Mouse (Mus musculus) testis, postnatal 14 days (tissue): ENCODE data around the gene Zdhhc17.
A peak's percentile ranks its signal among the peaks of the same experiment; 100 is the strongest.

Source experiments
- DNase-seq: peaks from one replicate; pipeline ENCODE4 v3.0.0; 2021; ENCODE audit warnings: low spot score

Zdhhc17 gene

GRCm38 (mm10) chr10:111005611-111006488 lies 4.1 kb downstream of the Zdhhc17 start:
- no peak for DNase-seq

DNA sequence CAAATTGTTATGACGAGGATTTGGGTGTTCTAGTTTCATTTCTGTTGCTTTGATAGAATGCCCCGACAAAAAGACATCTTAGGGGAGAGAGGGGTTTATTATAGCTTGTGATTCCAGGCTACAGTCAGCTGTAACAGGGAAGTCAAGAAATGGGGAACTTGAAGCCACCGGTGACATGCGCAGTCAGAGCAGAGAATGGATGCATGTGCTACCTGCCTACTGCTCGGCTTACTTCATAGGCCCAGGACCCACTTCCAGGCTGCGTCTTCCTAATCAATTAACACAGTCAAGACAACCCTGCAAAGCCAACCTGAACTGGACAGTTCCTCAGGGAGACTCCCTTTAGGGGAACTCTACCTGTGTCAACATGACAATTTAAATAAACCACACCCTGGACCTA lies 5.7 kb downstream of the Zdhhc17 start:
- DNase-seq, result no peak

- no peak for DNase-seq
These were observed 10.7 kb downstream of the Zdhhc17 start for GRCm38 (mm10) chr10:110999201-110999600.

- no peak for DNase-seq
These were observed 12.8 kb downstream of the Zdhhc17 start for GRCm38 (mm10) chr10:110997180-110997579.

GRCm38 (mm10) chr10:110994761-110995160 lies 15.2 kb downstream of the Zdhhc17 start:
- DNase-seq, result no peak

- no peak for DNase-seq
These were observed 16.7 kb downstream of the Zdhhc17 start for GRCm38 (mm10) chr10:110993249-110993648.

- DNase-seq, result no peak
These were observed 17.9 kb downstream of the Zdhhc17 start for GRCm38 (mm10) chr10:110992047-110992431.

- no peak for DNase-seq
These were observed 18.5 kb downstream of the Zdhhc17 start for GRCm38 (mm10) chr10:110991307-110992046.

- DNase-seq, result no peak
These were observed 20.2 kb downstream of the Zdhhc17 start for GRCm38 (mm10) chr10:110989729-110990128.

DNA sequence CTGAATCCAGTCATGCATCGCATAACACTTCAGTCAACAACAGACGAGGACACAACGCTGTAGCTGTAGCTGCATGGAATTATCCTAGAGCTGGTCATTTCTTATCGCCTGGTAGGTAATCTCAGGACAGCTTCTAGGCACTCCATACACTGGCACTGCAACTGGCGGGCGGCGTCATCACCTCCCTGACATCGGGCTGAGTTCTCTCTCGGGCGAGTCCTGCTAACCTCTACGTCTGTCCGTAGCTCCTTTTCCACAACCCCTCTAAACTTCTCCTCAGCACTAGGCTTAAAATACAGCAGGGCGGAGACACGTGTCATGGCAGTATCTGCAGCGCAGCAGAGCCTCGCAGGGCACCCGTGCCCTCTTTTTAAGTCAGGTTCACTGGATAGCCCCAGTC lies 23.3 kb downstream of the Zdhhc17 start:
- DNase-seq, result no peak

GRCm38 (mm10) chr10:110982771-110983170 lies 27.2 kb downstream of the Zdhhc17 start:
- DNase-seq, result no peak

DNA sequence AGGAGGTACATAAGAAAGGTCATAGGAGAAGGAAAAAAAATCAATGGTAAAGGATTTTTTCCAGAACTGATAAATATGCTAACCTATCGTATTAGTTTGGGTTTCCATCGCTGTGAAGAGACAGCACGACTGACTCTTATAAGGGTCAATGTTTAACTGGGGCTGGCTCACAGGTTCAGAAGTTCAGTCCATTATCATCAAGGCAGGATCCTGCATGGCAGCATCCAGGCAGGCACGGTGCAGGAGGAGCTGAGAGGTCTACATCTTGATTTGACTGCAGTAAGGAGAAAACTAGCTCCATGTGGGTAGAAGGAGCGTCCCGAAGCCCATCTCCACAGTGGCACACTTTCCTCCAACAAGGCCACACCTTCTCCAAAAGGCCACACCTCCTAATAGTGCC lies 29.5 kb downstream of the Zdhhc17 start:
- no peak for DNase-seq

DNA sequence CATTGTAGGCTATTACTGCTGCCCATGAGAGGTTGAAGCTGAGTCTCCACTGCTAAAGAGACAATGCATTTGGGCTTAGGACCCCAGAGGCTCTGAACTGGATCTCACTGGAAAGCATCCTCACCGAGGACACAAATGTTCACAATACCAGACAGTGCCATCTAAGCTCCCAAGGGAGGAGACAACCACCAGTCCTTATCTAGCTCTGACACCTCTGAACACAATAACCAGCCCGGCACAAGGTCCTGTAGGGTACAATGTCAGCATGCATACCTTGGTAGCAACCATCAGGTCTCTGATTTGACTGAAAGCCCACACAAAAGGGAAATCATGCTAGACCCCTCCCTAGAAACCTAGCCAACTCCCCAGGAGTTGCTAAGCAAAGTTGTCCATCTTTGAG lies 30.5 kb downstream of the Zdhhc17 start:
- no peak for DNase-seq

DNA sequence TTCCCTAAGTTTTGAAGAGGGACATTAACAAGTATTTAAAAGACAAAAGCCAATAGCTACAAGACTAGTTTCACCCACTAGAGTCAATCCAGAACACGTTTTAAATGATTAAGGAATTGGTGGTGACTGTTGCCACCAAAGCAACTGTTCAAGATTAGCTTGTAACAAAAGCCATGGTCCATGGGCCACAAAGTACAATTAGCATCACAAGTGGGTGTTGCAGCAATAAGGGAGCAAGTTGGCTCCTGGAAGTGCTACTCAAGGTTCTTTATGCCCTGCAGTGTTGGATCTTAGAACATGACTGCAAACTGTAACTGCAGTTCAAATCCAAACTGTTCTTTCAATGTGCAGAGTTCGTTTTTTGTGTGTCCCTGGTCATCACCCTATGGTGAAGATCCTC lies 32.6 kb downstream of the Zdhhc17 start:
- no peak for DNase-seq

- peak; percentile 12 for DNase-seq
These were observed 33.9 kb downstream of the Zdhhc17 start for GRCm38 (mm10) chr10:110976046-110976445.

- no peak for DNase-seq
These were observed 35.1 kb downstream of the Zdhhc17 start for GRCm38 (mm10) chr10:110974885-110975284.

DNA sequence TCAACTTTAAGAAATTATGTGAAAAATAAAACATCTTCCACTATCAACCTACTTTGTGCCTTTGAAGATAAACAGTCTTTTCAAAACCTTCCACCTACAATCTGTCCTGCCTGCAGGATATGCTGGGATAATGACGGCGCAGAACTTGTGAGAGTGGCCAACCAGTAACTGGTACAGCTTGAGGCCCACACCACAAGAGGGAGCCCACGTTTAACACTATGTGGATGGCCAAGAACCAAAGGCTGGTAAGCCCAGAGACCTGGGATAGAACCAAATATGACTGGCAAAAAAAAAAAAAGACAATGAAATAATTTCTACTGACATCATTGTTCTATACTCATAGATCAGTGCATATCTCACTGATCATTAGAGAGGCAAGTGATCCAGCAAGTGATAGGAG lies 35.5 kb downstream of the Zdhhc17 start:
- no peak for DNase-seq

GRCm38 (mm10) chr10:110971998-110972397 lies 37.9 kb downstream of the Zdhhc17 start:
- no peak for DNase-seq

- DNase-seq, result no peak
These were observed 38.5 kb downstream of the Zdhhc17 start for GRCm38 (mm10) chr10:110971483-110971882.

DNA sequence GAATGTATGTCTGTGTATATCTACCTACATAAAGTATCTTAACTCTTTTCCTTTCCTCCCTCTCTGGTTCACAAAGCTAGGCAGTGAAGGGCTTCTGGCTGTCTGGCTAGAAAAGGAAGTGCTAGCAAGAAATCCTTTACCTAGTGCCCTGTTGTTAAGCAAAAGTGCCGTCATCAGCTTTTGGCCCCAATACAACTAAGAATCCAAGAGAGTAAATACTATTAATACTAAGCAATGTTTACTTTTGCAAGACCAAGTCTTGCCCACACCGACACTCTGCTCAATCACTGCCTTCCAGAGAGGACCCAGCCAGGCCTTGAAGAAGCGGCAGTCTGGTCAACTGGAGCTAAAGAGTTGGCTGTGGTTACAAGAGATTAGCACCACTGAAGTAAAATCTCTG lies 38.9 kb downstream of the Zdhhc17 start:
- no peak for DNase-seq

DNA sequence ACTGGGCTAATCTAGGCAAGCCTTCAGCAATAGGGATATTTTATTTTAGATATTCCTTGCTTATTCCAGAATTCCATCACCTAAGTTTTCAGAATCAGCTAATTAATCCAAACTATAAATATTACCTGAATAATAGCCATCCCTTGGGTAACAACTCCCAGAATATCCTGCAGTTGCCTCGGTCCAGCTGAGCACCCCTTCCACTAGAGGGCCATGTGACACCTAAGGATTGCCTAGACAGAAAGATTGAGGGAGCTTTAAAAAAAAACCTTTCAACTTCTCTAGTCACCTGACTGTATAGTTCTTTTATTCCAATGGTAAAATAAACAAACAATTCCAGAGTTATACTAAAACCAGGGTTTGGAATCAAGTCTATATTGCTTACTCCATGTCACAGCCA lies 47.8 kb downstream of the Zdhhc17 start:
- no peak for DNase-seq

- DNase-seq, result no peak
These were observed 49.1 kb downstream of the Zdhhc17 start for GRCm38 (mm10) chr10:110960841-110961240.

DNA sequence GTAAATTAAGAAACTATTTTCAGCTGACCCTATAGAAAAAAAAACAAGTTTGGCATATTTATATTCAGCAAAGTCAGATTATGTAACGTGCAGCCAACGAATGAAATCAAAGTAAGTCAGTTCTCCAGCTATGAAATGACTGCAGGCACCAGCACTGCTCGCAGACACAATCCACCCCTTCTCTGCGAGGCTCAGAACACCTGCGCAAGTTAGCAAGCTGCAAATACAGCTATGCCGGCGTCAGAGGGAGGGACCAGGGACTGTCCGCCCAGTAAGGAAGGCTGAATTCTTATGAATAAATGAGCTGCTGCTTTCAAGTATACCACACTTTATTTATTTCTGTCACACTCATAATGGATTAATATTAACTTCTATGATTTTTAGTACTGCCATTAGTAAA lies 50.2 kb downstream of the Zdhhc17 start:
- DNase-seq, result no peak
